Comparison of ENCODE assay signal across 10 mouse cellular contexts in genomic region chr10:77900903-77901818, GRCm38 (mm10). TPM values are rescaled to one million over a fixed set of nuclear protein-coding genes. Genes with fewer than 3 reads are reported as not detected.
A peak's percentile ranks its signal among the peaks of the same experiment; 100 is the strongest.
DNase-seq lines count a peak whose midpoint lies in the region; ATAC-seq and TF ChIP-seq lines count a peak whose summit lies in the region.
"Had no signal": no experiment of that assay in that cellular context is flagged by ENCODE, and none has a peak within 500 bp of the region (broad histone marks: within the 10 kb centered on the region; RNA-seq: fewer than 3 reads in every experiment).

No protein-coding gene starts in this region.

- H3K4me3 ChIP-seq in lung, embryonic 14.5 days (ENCODE audit: low read depth, low read length): peak overlapping the region; percentile 56
- no peak overlapping the region for H3K4me3 ChIP-seq in limb, embryonic 11.5 days (ENCODE audit: low read depth, low read length)
- H3K4me3 ChIP-seq in olfactory bulb, adult 2 months (ENCODE audit: insufficient read depth, low read depth, low read length): peak overlapping the region; percentile 53; the same call in 1 of the 2 replicates

- H3K4me1 ChIP-seq in lung, embryonic 14.5 days (ENCODE audit: insufficient read depth): peaks cover 4% of the 10 kb centered on the region; the same call in 1 of the 2 replicates
- no peaks in the 10 kb centered on the region for H3K4me1 ChIP-seq in limb, embryonic 11.5 days (ENCODE audit: control insufficient read depth, insufficient read depth, low read length)
- peaks cover 14% of the 10 kb centered on the region for H3K4me1 ChIP-seq in olfactory bulb, adult 2 months (ENCODE audit: control insufficient read depth, insufficient read depth, low read length)

- no peak for TF ChIP-seq CTCF in lung, embryonic 14.5 days (IDR thresholded peaks at IDR 0.05; ENCODE audit: low read depth)
- no peak for TF ChIP-seq CTCF in olfactory bulb, adult 2 months (IDR thresholded peaks at IDR 0.05; ENCODE audit: insufficient read depth, low read depth, low read length)

- TF ChIP-seq POLR2A in olfactory bulb, adult 2 months (IDR thresholded peaks at IDR 0.05; ENCODE audit: insufficient read depth, low read depth, low read length): no peak

- H3K36me3 ChIP-seq in lung, embryonic 14.5 days (ENCODE audit: insufficient read depth): no peaks in the 10 kb centered on the region
- no peaks in the 10 kb centered on the region for H3K36me3 ChIP-seq in limb, embryonic 11.5 days (ENCODE audit: control insufficient read depth, insufficient read depth, low read length)

- 84% methylated on average over 27 of the region's 27 CpGs for WGBS in lung, embryonic 14.5 days
- 84% methylated on average over 27 of the region's 27 CpGs for WGBS in limb, embryonic 11.5 days
- 89% methylated on average over 27 of the region's 27 CpGs for WGBS in olfactory bulb, adult 2 months

- no peak overlapping the region for H3K27ac ChIP-seq in lung, embryonic 14.5 days (ENCODE audit: low read depth)
- H3K27ac ChIP-seq in limb, embryonic 11.5 days (replicated peaks; ENCODE audit: low read depth, low read length): no peak overlapping the region
- no peak overlapping the region for H3K27ac ChIP-seq in olfactory bulb, adult 2 months (ENCODE audit: insufficient read depth, low read depth, low read length)

- no peaks in the 10 kb centered on the region for H3K9me3 ChIP-seq in lung, embryonic 14.5 days (ENCODE audit: low read depth, low read length)
- no peaks in the 10 kb centered on the region for H3K9me3 ChIP-seq in limb, embryonic 11.5 days (ENCODE audit: control insufficient read depth, low read length)

- H3K9ac ChIP-seq in lung, embryonic 14.5 days: no peak overlapping the region
- H3K9ac ChIP-seq in limb, embryonic 11.5 days (ENCODE audit: low read length): 0 out of 2 replicates have a peak overlapping the region, but pooled peaks have one; percentile 68

- peak overlapping the region; percentile 80 for H3K4me2 ChIP-seq in lung, embryonic 14.5 days
- H3K4me2 ChIP-seq in limb, embryonic 11.5 days (ENCODE audit: low read depth, severe bottlenecking): peak overlapping the region; percentile 93; the same call in 1 of the 2 replicates

- H3K27me3 ChIP-seq in lung, embryonic 14.5 days (ENCODE audit: insufficient read depth, low read length): no peaks in the 10 kb centered on the region; the same call in 1 of the 2 replicates
- peaks cover 3% of the 10 kb centered on the region; the same call in 1 of the 2 replicates for H3K27me3 ChIP-seq in limb, embryonic 11.5 days (ENCODE audit: control insufficient read depth, insufficient read depth, low read length)

- no peak for ATAC-seq in lung, embryonic 14.5 days (ENCODE audit: insufficient read depth)
- ATAC-seq in limb, embryonic 11.5 days (ENCODE audit: insufficient number of reproducible peaks, low FRiP score, low TSS enrichment, low read depth): no peak

- peak; percentile 33 to 37 for DNase-seq in cerebellum, postnatal 10 days
- no peak for DNase-seq in cerebellum, adult 11 months
- DNase-seq in lung, embryonic 14.5 days: no peak
- DNase-seq in lung, postnatal 10 days: no peak
- no peak for DNase-seq in limb, embryonic 11.5 days (ENCODE audit: low spot score)
- no peak for DNase-seq in layer of hippocampus, postnatal 14 days (ENCODE audit: low spot score in 2 of 2)
- no peak for DNase-seq in frontal cortex, postnatal 14 days (ENCODE audit: low spot score in 2 of 2)

RNA-seq across cellular contexts. Expression of gene Lrrc3, which starts 1.2 kb away (rescaled TPM):
- polyA plus RNA-seq in lung, embryonic 14.5 days (2014; fragmentation: Nextera tagmentation; extraction: Ambion mirVana): 3.4 and 4.2 TPM in 2 replicates
- polyA plus RNA-seq in limb, embryonic 11.5 days (2014; fragmentation: Nextera tagmentation; extraction: Ambion mirVana): 1.4 and 1.5 TPM in 2 replicates
- not detected in 2 replicates for polyA plus RNA-seq in olfactory bulb, adult 2 months (2012; ENCODE audit: insufficient read depth, insufficient read length, low replicate concordance, missing spikeins)
- 10 to 100 TPM; 10.4 to 10.8 TPM for total RNA-seq in layer of hippocampus, postnatal 14 days (2021)

RNA-seq across cellular contexts. Expression of gene Gm3285, which starts 39.4 kb away (rescaled TPM):
- not detected in 2 replicates for polyA plus RNA-seq in lung, embryonic 14.5 days (2014; fragmentation: Nextera tagmentation; extraction: Ambion mirVana)
- polyA plus RNA-seq in limb, embryonic 11.5 days (2014; fragmentation: Nextera tagmentation; extraction: Ambion mirVana): not detected in 2 replicates
- polyA plus RNA-seq in olfactory bulb, adult 2 months (2012; ENCODE audit: insufficient read depth, insufficient read length, low replicate concordance, missing spikeins): not detected in 2 replicates
- total RNA-seq in layer of hippocampus, postnatal 14 days (2021): not detected
- polyA plus RNA-seq: C2C12; large intestine, adult 2 months had no signal

RNA-seq across cellular contexts. Expression of gene Gm10318, which starts 48.5 kb away (rescaled TPM):
- polyA plus RNA-seq in lung, embryonic 14.5 days (2014; fragmentation: Nextera tagmentation; extraction: Ambion mirVana): not detected in 2 replicates
- polyA plus RNA-seq in limb, embryonic 11.5 days (2014; fragmentation: Nextera tagmentation; extraction: Ambion mirVana): not detected in 2 replicates
- not detected in 2 replicates for polyA plus RNA-seq in olfactory bulb, adult 2 months (2012; ENCODE audit: insufficient read depth, insufficient read length, low replicate concordance, missing spikeins)
- not detected for total RNA-seq in layer of hippocampus, postnatal 14 days (2021)
- polyA plus RNA-seq: C2C12; large intestine, adult 2 months had no signal

RNA-seq across cellular contexts. Expression of gene Gm36176, which starts 54.6 kb away (rescaled TPM):
- polyA plus RNA-seq in lung, embryonic 14.5 days (2014; fragmentation: Nextera tagmentation; extraction: Ambion mirVana): not detected in 2 replicates
- polyA plus RNA-seq in limb, embryonic 11.5 days (2014; fragmentation: Nextera tagmentation; extraction: Ambion mirVana): not detected in 2 replicates
- not detected in 2 replicates for polyA plus RNA-seq in olfactory bulb, adult 2 months (2012; ENCODE audit: insufficient read depth, insufficient read length, low replicate concordance, missing spikeins)
- not detected for total RNA-seq in layer of hippocampus, postnatal 14 days (2021)
- polyA plus RNA-seq: C2C12; large intestine, adult 2 months had no signal

Comparison
In these comparisons a context has a peak if more than half of its experiments do, and no peak if none do; other contexts are left out.
1. DNase-seq: peak in cerebellum, postnatal 10 days (2 of 2); none in cerebellum, adult 11 months (single experiment), lung, embryonic 14.5 days (single experiment), lung, postnatal 10 days (single experiment), limb, embryonic 11.5 days (single experiment), layer of hippocampus, postnatal 14 days (0 of 2) and frontal cortex, postnatal 14 days (0 of 2).